ENCODE assay signal across 8 mouse cellular contexts in genomic region chr9:108565881-108566814, GRCm38 (mm10). TPM values are rescaled to one million over a fixed set of nuclear protein-coding genes. Genes with fewer than 3 reads are reported as not detected.
DNase-seq lines count a peak whose midpoint lies in the region; ATAC-seq and TF ChIP-seq lines count a peak whose summit lies in the region.

No protein-coding gene starts in this region.

- H3K27ac ChIP-seq in kidney, embryonic 14.5 days (ENCODE audit: low read depth, low read length), result peak overlapping the region; percentile 95
- H3K27ac ChIP-seq in bone marrow, adult 2 months (ENCODE audit: control insufficient read depth, insufficient read depth, low read depth, low read length, poor library complexity), result peak overlapping the region; percentile 94
- peak overlapping the region; percentile 95 for H3K27ac ChIP-seq in forebrain, embryonic 16.5 days (ENCODE audit: low read length)
- peak overlapping the region; percentile 93 for H3K27ac ChIP-seq in liver, embryonic 14.5 days

- no peak for TF ChIP-seq EP300 in liver, embryonic 14.5 days (IDR thresholded peaks at IDR 0.05; ENCODE audit: low read depth)

- no peaks in the 10 kb centered on the region for H3K9me3 ChIP-seq in kidney, embryonic 14.5 days (ENCODE audit: control insufficient read depth, low read length)
- H3K9me3 ChIP-seq in forebrain, embryonic 16.5 days (ENCODE audit: control insufficient read depth, low read length), result no peaks in the 10 kb centered on the region
- no peaks in the 10 kb centered on the region for H3K9me3 ChIP-seq in liver, embryonic 14.5 days (ENCODE audit: control insufficient read depth, low read length)

- H3K4me2 ChIP-seq in kidney, embryonic 14.5 days (replicated peaks; ENCODE audit: low read depth, low read length), result peak overlapping the region; percentile 100
- peak overlapping the region; percentile 84 for H3K4me2 ChIP-seq in forebrain, embryonic 16.5 days (ENCODE audit: low read length)
- peak overlapping the region; percentile 99 for H3K4me2 ChIP-seq in liver, embryonic 14.5 days (ENCODE audit: low read depth)

- TF ChIP-seq POLR2A in bone marrow, adult 2 months (IDR thresholded peaks at IDR 0.05; ENCODE audit: borderline replicate concordance, control insufficient read depth, low read depth, low read length), result no peak

- no peak for TF ChIP-seq CTCF in bone marrow, adult 2 months (IDR thresholded peaks at IDR 0.05; ENCODE audit: control insufficient read depth, insufficient read depth, low read length)
- no peak for TF ChIP-seq CTCF in liver, embryonic 14.5 days (IDR thresholded peaks at IDR 0.05; ENCODE audit: low read depth)

- DNase-seq in kidney, postnatal 10 days, result no peak
- DNase-seq in liver, embryonic 14.5 days (ENCODE audit: low read depth in 3 of 3, low spot score in 3 of 3), result no peak
- DNase-seq in testis, postnatal 14 days (ENCODE audit: low spot score), result peak; percentile 63
- no peak for DNase-seq in T-cell, adult 2 months (ENCODE audit: low spot score)
- DNase-seq in frontal cortex, postnatal 25 days (ENCODE audit: low spot score in 2 of 2), result no peak

- peak overlapping the region; percentile 81 for H3K4me3 ChIP-seq in kidney, embryonic 14.5 days (ENCODE audit: low read length)
- H3K4me3 ChIP-seq in bone marrow, adult 2 months (replicated peaks; ENCODE audit: control insufficient read depth, low read depth, low read length), result peak overlapping the region; percentile 98
- H3K4me3 ChIP-seq in forebrain, embryonic 16.5 days (replicated peaks; ENCODE audit: low read length), result peak overlapping the region; percentile 64
- peak overlapping the region; percentile 83 to 86 for H3K4me3 ChIP-seq in liver, embryonic 14.5 days (ENCODE audit: insufficient read depth in 1 of 2, low read depth in 2 of 2, low read length in 2 of 2)

- no peaks in the 10 kb centered on the region for H3K27me3 ChIP-seq in kidney, embryonic 14.5 days (ENCODE audit: control insufficient read depth, insufficient read depth, low read length)
- no peaks in the 10 kb centered on the region for H3K27me3 ChIP-seq in forebrain, embryonic 16.5 days (replicated peaks; ENCODE audit: control insufficient read depth, insufficient read depth, low read length)
- no peaks in the 10 kb centered on the region for H3K27me3 ChIP-seq in liver, embryonic 14.5 days (ENCODE audit: control insufficient read depth, insufficient read depth, low read length)

- peaks cover 50% of the 10 kb centered on the region for H3K36me3 ChIP-seq in kidney, embryonic 14.5 days (ENCODE audit: control insufficient read depth, insufficient read depth, low read length)
- H3K36me3 ChIP-seq in forebrain, embryonic 16.5 days (ENCODE audit: control insufficient read depth, insufficient read depth), result peaks cover 14% of the 10 kb centered on the region
- peaks cover 31% of the 10 kb centered on the region for H3K36me3 ChIP-seq in liver, embryonic 14.5 days (replicated peaks; ENCODE audit: control insufficient read depth, insufficient read depth, low read depth)

- 12% methylated on average over 35 of the region's 35 CpGs for WGBS in kidney, embryonic 14.5 days
- WGBS in bone marrow, adult 2 months, result 10% methylated on average over 35 of the region's 35 CpGs
- 13% methylated on average over 35 of the region's 35 CpGs for whole genome bisulfite sequencing in forebrain, embryonic 16.5 days
- 7% methylated on average over 35 of the region's 35 CpGs for WGBS in liver, embryonic 14.5 days (ENCODE audit: insufficient replicate concordance)

- peaks cover 28% of the 10 kb centered on the region for H3K4me1 ChIP-seq in kidney, embryonic 14.5 days (ENCODE audit: control insufficient read depth, insufficient read depth, low read length)
- peaks cover 10% of the 10 kb centered on the region; the same call in 1 of the 2 replicates for H3K4me1 ChIP-seq in bone marrow, adult 2 months (ENCODE audit: control insufficient read depth, insufficient read depth, low read length)
- peaks cover 44% of the 10 kb centered on the region for H3K4me1 ChIP-seq in forebrain, embryonic 16.5 days (replicated peaks; ENCODE audit: control insufficient read depth, insufficient read depth, low read length)
- peaks cover 21 to 34% of the 10 kb centered on the region in 2 experiments for H3K4me1 ChIP-seq in liver, embryonic 14.5 days (replicated peaks; ENCODE audit: control insufficient read depth in 2 of 2, insufficient read depth in 2 of 2, low read length in 1 of 2)

- peak overlapping the region; percentile 78 for H3K9ac ChIP-seq in kidney, embryonic 14.5 days (ENCODE audit: low read depth, low read length)
- peak overlapping the region; percentile 72 for H3K9ac ChIP-seq in forebrain, embryonic 16.5 days (replicated peaks; ENCODE audit: low read depth, low read length)
- H3K9ac ChIP-seq in liver, embryonic 14.5 days (replicated peaks), result peak overlapping the region; percentile 87

- no peak for ATAC-seq in kidney, embryonic 14.5 days (ENCODE audit: low FRiP score, low TSS enrichment)
- ATAC-seq in forebrain, embryonic 16.5 days, result no peak
- ATAC-seq in liver, embryonic 14.5 days (ENCODE audit: insufficient read depth), result peak; percentile 3

RNA-seq across cellular contexts. Expression of gene Ndufaf3, which starts 1.1 kb away (rescaled TPM):
- 37.0 and 50.6 TPM in 2 replicates for polyA plus RNA-seq in kidney, embryonic 14.5 days (2014; fragmentation: Nextera tagmentation; extraction: Ambion mirVana)
- 14.7 and 23.0 TPM in 2 replicates for polyA plus RNA-seq in bone marrow, adult 2 months (2011; ENCODE audit: insufficient read depth, insufficient read length, low replicate concordance, missing spikeins)
- 68.9 and 77.4 TPM in 2 replicates for polyA plus RNA-seq in forebrain, embryonic 16.5 days (2015; fragmentation: Nextera tagmentation; extraction: Ambion mirVana)
- polyA plus RNA-seq in liver, embryonic 14.5 days (2012; rRNA removed), result 8.9 and 12.1 TPM in 2 replicates
- 36.1 and 36.9 TPM in 2 replicates for polyA plus RNA-seq in liver, embryonic 14.5 days (2014; fragmentation: Nextera tagmentation; extraction: Ambion mirVana)

RNA-seq across cellular contexts. Expression of gene Dalrd3, which starts 3.5 kb away (rescaled TPM):
- 130 and 159 TPM in 2 replicates for polyA plus RNA-seq in kidney, embryonic 14.5 days (2014; fragmentation: Nextera tagmentation; extraction: Ambion mirVana)
- 44.0 and 105 TPM in 2 replicates for polyA plus RNA-seq in bone marrow, adult 2 months (2011; ENCODE audit: insufficient read depth, insufficient read length, low replicate concordance, missing spikeins)
- polyA plus RNA-seq in forebrain, embryonic 16.5 days (2015; fragmentation: Nextera tagmentation; extraction: Ambion mirVana), result 258 and 296 TPM in 2 replicates
- 43.8 and 48.0 TPM in 2 replicates for polyA plus RNA-seq in liver, embryonic 14.5 days (2012; rRNA removed)
- 26.4 and 33.6 TPM in 2 replicates for polyA plus RNA-seq in liver, embryonic 14.5 days (2014; fragmentation: Nextera tagmentation; extraction: Ambion mirVana)

RNA-seq across cellular contexts. Expression of gene Impdh2, which starts 6.1 kb away (rescaled TPM):
- polyA plus RNA-seq in kidney, embryonic 14.5 days (2014; fragmentation: Nextera tagmentation; extraction: Ambion mirVana), result 185 and 229 TPM in 2 replicates
- polyA plus RNA-seq in bone marrow, adult 2 months (2011; ENCODE audit: insufficient read depth, insufficient read length, low replicate concordance, missing spikeins), result 56.2 and 207 TPM in 2 replicates
- polyA plus RNA-seq in forebrain, embryonic 16.5 days (2015; fragmentation: Nextera tagmentation; extraction: Ambion mirVana), result 118 and 128 TPM in 2 replicates
- 86.6 and 117 TPM in 2 replicates for polyA plus RNA-seq in liver, embryonic 14.5 days (2012; rRNA removed)
- 104 and 117 TPM in 2 replicates for polyA plus RNA-seq in liver, embryonic 14.5 days (2014; fragmentation: Nextera tagmentation; extraction: Ambion mirVana)

RNA-seq across cellular contexts. Expression of gene Wdr6, which starts 12.4 kb away (rescaled TPM):
- polyA plus RNA-seq in kidney, embryonic 14.5 days (2014; fragmentation: Nextera tagmentation; extraction: Ambion mirVana), result 86.0 and 114 TPM in 2 replicates
- 5.8 and 7.9 TPM in 2 replicates for polyA plus RNA-seq in bone marrow, adult 2 months (2011; ENCODE audit: insufficient read depth, insufficient read length, low replicate concordance, missing spikeins)
- 209 and 267 TPM in 2 replicates for polyA plus RNA-seq in forebrain, embryonic 16.5 days (2015; fragmentation: Nextera tagmentation; extraction: Ambion mirVana)
- 8.4 and 9.4 TPM in 2 replicates for polyA plus RNA-seq in liver, embryonic 14.5 days (2012; rRNA removed)
- polyA plus RNA-seq in liver, embryonic 14.5 days (2014; fragmentation: Nextera tagmentation; extraction: Ambion mirVana), result 8.4 and 11.1 TPM in 2 replicates

RNA-seq across cellular contexts. Expression of gene P4htm, which starts 31.3 kb away (rescaled TPM):
- 7.5 and 7.7 TPM in 2 replicates for polyA plus RNA-seq in kidney, embryonic 14.5 days (2014; fragmentation: Nextera tagmentation; extraction: Ambion mirVana)
- polyA plus RNA-seq in bone marrow, adult 2 months (2011; ENCODE audit: insufficient read depth, insufficient read length, low replicate concordance, missing spikeins), result 1.4 TPM in 1 of 2 replicates, not detected in the other
- polyA plus RNA-seq in forebrain, embryonic 16.5 days (2015; fragmentation: Nextera tagmentation; extraction: Ambion mirVana), result 21.9 and 23.6 TPM in 2 replicates
- polyA plus RNA-seq in liver, embryonic 14.5 days (2012; rRNA removed), result 0.52 and 0.54 TPM in 2 replicates
- polyA plus RNA-seq in liver, embryonic 14.5 days (2014; fragmentation: Nextera tagmentation; extraction: Ambion mirVana), result 0.25 and 0.67 TPM in 2 replicates
